Mouse (Mus musculus) hindbrain, postnatal 0 days (tissue): ENCODE measurements at regions not wholly inside any gene's neighbourhood (a gene's known extent, or its start where the extent isn't known, plus 50 kb on each side); places are given as distances from the start of the nearest gene placed in this dataset.
A peak's percentile ranks its signal among the peaks of the same experiment; 100 is the strongest.
"Not testable (repeated sequence)": the region's sequence is repeated elsewhere in the genome, so short reads cannot be mapped to it uniquely, and the experiment has no call there.

Source experiments
- ATAC-seq: fragments of 200-750 bp; cut with Nextera tagmentation; 2 replicates; pipeline ENCODE4 v1.8.0; 2017; ENCODE audit warnings: mild to moderate bottlenecking, moderate TSS enrichment, moderate library complexity
- DNase-seq: peaks from one replicate; pipeline ENCODE4 v3.0.0-alpha.2; 2015; ENCODE audit warnings: low spot score
- H3K27ac ChIP-seq: fragments of 300-500 bp; sonication (generic); 2 replicates; pipeline ENCODE4 v1.5.1; 2014; ENCODE audit warnings: mild to moderate bottlenecking
- H3K27me3 ChIP-seq: fragments of 300-500 bp; sonication (generic); 2 replicates; pipeline ENCODE4 v1.6.1; 2014; ENCODE audit warnings: low read length, mixed read lengths; ENCODE audit not compliant: insufficient read depth
- H3K36me3 ChIP-seq: fragments of 300-500 bp; sonication (generic); 2 replicates; pipeline ENCODE4 v1.6.1; 2014; ENCODE audit warnings: low read length, mixed read lengths; ENCODE audit not compliant: insufficient read depth
- H3K4me1 ChIP-seq: fragments of 300-500 bp; sonication (generic); 2 replicates; pipeline ENCODE4 v1.6.1; 2014; ENCODE audit warnings: antibody characterized with exemption, low read length, mixed read lengths; ENCODE audit not compliant: insufficient read depth
- H3K4me2 ChIP-seq: fragments of 300-500 bp; sonication (generic); 2 replicates; pipeline ENCODE4 v1.6.1; 2014; ENCODE audit warnings: low read depth, mild to moderate bottlenecking, low read length, moderate library complexity, mixed read lengths
- H3K4me3 ChIP-seq: fragments of 300-500 bp; sonication (generic); 2 replicates; pipeline ENCODE4 v1.5.1; 2014; ENCODE audit warnings: low read length
- H3K9ac ChIP-seq: fragments of 300-500 bp; sonication (generic); replicated peaks from 2 replicates; pipeline ENCODE4 v1.6.1; 2014; ENCODE audit warnings: mild to moderate bottlenecking, low read length, moderate library complexity, mixed read lengths
- H3K9me3 ChIP-seq: fragments of 300-500 bp; sonication (generic); 2 replicates; pipeline ENCODE4 v1.6.1; 2016; ENCODE audit warnings: low read length, mixed read lengths
- CTCF ChIP-seq: IDR thresholded peaks from 2 replicates; pipeline ENCODE4 v1.5.1; 2016; ENCODE audit warnings: antibody characterized with exemption, control low read depth, low read depth
- WGBS: fragments of 180-500 bp; shearing (Covaris S2); extraction: QIAGEN DNeasy Blood & Tissue Kit; methylation state at CpG from one replicate; pipeline ENCODE4 v1.1.7; 2014; 5-methylcytosine and 5-hydroxymethylcytosine counted together

- no peaks in the 10 kb centered on the region for H3K36me3 ChIP-seq
- no peak overlapping the region for H3K4me3 ChIP-seq
- H3K27ac ChIP-seq = no peak overlapping the region
- ATAC-seq (no peak), DNase-seq (no peak)
- WGBS = 82% methylated on average over 3 of the region's 3 CpGs
- no peaks in the 10 kb centered on the region for H3K9me3 ChIP-seq
- H3K9ac ChIP-seq = no peak overlapping the region
- no peaks in the 10 kb centered on the region for H3K4me1 ChIP-seq
- H3K4me2 ChIP-seq = no peak overlapping the region
- no peak for TF ChIP-seq CTCF
- no peaks in the 10 kb centered on the region for H3K27me3 ChIP-seq
Observed at GRCm38 (mm10) chr9:33091664-33092063, 455.6 kb downstream of the Ets1 start.

- DNase-seq (peak; percentile 86), ATAC-seq (no peak)
- H3K4me3 ChIP-seq = no peak overlapping the region
- H3K4me2 ChIP-seq = no peak overlapping the region
- H3K9me3 ChIP-seq = no peaks in the 10 kb centered on the region
- H3K27ac ChIP-seq = no peak overlapping the region
- H3K9ac ChIP-seq = no peak overlapping the region
- no peaks in the 10 kb centered on the region for H3K36me3 ChIP-seq
- H3K27me3 ChIP-seq = no peaks in the 10 kb centered on the region
- no peaks in the 10 kb centered on the region for H3K4me1 ChIP-seq
- peak; percentile 86 for TF ChIP-seq CTCF
- under 1% methylated on average over 3 of the region's 3 CpGs for WGBS
Observed at GRCm38 (mm10) chr9:33095654-33096053, 459.6 kb downstream of the Ets1 start.

- TF ChIP-seq CTCF = no peak
- H3K27me3 ChIP-seq = no peaks in the 10 kb centered on the region
- ATAC-seq (no peak), DNase-seq (no peak)
- no peak overlapping the region for H3K4me2 ChIP-seq
- H3K9ac ChIP-seq = no peak overlapping the region
- H3K27ac ChIP-seq = no peak overlapping the region
- no peaks in the 10 kb centered on the region for H3K4me1 ChIP-seq
- H3K36me3 ChIP-seq = no peaks in the 10 kb centered on the region
- no peaks in the 10 kb centered on the region for H3K9me3 ChIP-seq
- H3K4me3 ChIP-seq = no peak overlapping the region
- WGBS = 83% methylated on average over 3 of the region's 3 CpGs
Observed at GRCm38 (mm10) chr9:33101206-33101605, 465.2 kb downstream of the Ets1 start.

- WGBS = 24% methylated on average over 3 of the region's 3 CpGs
- ATAC-seq = no peak
- no peak for TF ChIP-seq CTCF
- Histone ChIP-seq H3K9ac (no peak overlapping the region), H3K4me1 (no peaks in the 10 kb centered on the region), H3K9me3 (no peaks in the 10 kb centered on the region), H3K27me3 (no peaks in the 10 kb centered on the region), H3K4me2 (no peak overlapping the region), H3K36me3 (no peaks in the 10 kb centered on the region), H3K27ac (no peak overlapping the region), H3K4me3 (no peak overlapping the region)
- DNase-seq = no peak
Observed at GRCm38 (mm10) chr9:33104623-33105074, 468.6 kb downstream of the Ets1 start.

GRCm38 (mm10) chr9:33123841-33124240 lies 487.8 kb downstream of the Ets1 start:
- H3K9ac ChIP-seq = no peak overlapping the region
- no peak for ATAC-seq
- WGBS = 100% methylated on average over 1 of the region's 1 CpGs
- H3K4me3 ChIP-seq = no peak overlapping the region
- H3K27ac ChIP-seq = no peak overlapping the region
- H3K4me2 ChIP-seq = no peak overlapping the region
- no peaks in the 10 kb centered on the region for H3K27me3 ChIP-seq
- H3K4me1 ChIP-seq = no peaks in the 10 kb centered on the region
- H3K36me3 ChIP-seq = no peaks in the 10 kb centered on the region
- no peak for DNase-seq
- no peak for TF ChIP-seq CTCF
- no peaks in the 10 kb centered on the region for H3K9me3 ChIP-seq

- Histone ChIP-seq H3K36me3 (no peaks in the 10 kb centered on the region), H3K27ac (no peak overlapping the region), H3K9ac (no peak overlapping the region), H3K4me2 (no peak overlapping the region), H3K4me3 (no peak overlapping the region), H3K9me3 (no peaks in the 10 kb centered on the region), H3K4me1 (no peaks in the 10 kb centered on the region), H3K27me3 (no peaks in the 10 kb centered on the region)
- no peak for TF ChIP-seq CTCF
- WGBS = 17% methylated on average over 1 of the region's 1 CpGs
- ATAC-seq (no peak), DNase-seq (peak; percentile 42)
Observed at GRCm38 (mm10) chr9:33152186-33152585, 516.2 kb downstream of the Ets1 start.

- no peak overlapping the region for H3K4me2 ChIP-seq
- no peak overlapping the region for H3K4me3 ChIP-seq
- TF ChIP-seq CTCF = no peak
- WGBS = 75% methylated on average over 6 of the region's 6 CpGs
- no peak overlapping the region for H3K27ac ChIP-seq
- H3K36me3 ChIP-seq = no peaks in the 10 kb centered on the region
- no peaks in the 10 kb centered on the region for H3K27me3 ChIP-seq
- ATAC-seq (no peak), DNase-seq (no peak)
- no peaks in the 10 kb centered on the region for H3K9me3 ChIP-seq
- no peaks in the 10 kb centered on the region for H3K4me1 ChIP-seq
- H3K9ac ChIP-seq = no peak overlapping the region
Observed at GRCm38 (mm10) chr9:33168159-33168558, 532.1 kb downstream of the Ets1 start.

- H3K4me3 ChIP-seq, H3K27me3 ChIP-seq, ATAC-seq, H3K4me2 ChIP-seq, DNase-seq, H3K27ac ChIP-seq, H3K9ac ChIP-seq, H3K9me3 ChIP-seq, H3K36me3 ChIP-seq, H3K4me1 ChIP-seq: not testable (repeated sequence)
- WGBS = 91% methylated on average over 1 of the region's 1 CpGs
Observed at GRCm38 (mm10) chr9:33169093-33169492, 533.1 kb downstream of the Ets1 start.
